Mouse (Mus musculus) WW6 (cell line): Measurements from ENCODE around the gene Slc25a45.

ENCODE experiments used
- DNase-seq: peaks from one replicate; pipeline ENCODE4 v3.0.0-alpha.2; 2013; ENCODE audit warnings: low read depth, low spot score

The Slc25a45 gene

DNA sequence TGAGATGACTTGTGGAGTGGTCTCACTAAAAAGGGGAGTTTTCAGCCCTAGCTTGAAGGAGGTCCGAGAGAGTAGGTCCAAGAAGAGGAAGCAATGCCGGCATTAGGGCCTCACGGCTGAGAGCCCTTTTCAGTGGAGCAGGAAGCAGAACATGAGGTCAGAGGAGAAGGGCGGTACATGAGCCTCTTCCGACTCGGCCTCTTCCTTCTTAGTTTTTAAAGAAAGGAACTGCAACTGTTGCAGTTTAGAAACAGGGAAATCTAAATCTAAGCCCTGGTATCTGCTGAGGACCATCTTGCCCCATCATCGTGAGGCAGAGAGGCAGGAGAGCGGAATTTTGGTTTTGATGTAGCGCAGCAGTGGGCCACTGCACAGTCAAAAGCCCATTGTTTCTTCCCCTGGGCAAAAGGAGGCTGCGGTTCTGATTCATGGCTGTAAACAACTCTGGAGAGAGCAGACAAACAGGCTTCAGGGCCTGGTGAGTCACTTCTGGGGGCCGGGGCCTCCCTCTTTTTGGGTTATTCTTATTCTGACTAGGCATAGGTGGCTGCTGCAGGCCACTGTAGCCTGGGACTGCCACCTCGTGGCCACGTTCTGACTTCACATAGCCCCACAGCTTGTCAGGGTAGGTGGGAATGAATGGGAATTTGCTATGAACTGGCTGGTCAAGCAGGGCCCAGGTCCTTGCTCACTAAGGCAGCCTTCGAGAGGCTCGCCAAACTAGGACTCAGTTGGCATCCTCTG lies at the start of gene Slc25a45:
Slc25a45 (plus strand) TSS at position 191 of the 744 bp plus-strand sequence.
- DNase-seq = peak; percentile 52

DNA sequence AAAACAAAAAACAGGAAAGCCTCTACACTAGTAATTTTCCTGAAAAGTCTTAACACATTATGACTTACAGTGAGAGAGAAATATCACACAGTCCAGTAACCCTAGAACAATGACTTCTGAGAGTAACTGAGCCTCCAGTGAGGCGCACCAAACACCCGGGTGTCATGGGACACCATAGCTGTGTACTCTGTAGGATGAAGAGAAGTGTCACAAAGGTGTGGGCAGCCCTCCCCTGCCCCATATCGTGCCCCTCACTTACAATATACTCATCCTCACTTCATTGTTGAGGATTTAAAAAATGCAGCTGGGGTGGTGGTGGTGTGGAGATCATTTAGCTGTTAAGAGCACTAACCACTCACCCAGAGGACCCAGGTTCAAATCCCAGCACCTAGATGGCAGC lies 49.5 kb upstream of the Slc25a45 start:
- no peak for DNase-seq

DNA sequence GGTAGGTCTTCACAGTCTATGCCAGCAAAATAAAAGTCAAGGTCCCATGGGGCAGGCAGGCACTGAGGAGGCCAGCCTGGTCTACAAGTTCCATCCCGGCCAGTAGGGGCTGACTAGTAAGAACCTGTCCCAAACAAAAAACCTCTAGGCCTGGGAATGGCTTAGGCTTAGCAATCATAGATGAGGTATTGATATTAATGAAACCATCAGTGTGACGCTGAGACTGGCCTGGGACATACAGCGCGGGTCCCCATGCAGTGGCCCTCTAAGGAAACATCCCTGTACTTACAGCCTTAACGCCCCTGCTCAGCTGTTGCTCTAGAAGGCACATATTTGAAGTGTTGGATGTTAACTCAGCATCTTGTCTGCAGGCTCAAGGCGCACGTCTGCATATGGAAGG lies 48.7 kb upstream of the Slc25a45 start:
- no peak for DNase-seq

- no peak for DNase-seq
Measured at GRCm38 (mm10) chr19:5829958-5830615, 47.5 kb upstream of the Slc25a45 start.

- no peak for DNase-seq
Measured at GRCm38 (mm10) chr19:5830776-5831175, 46.8 kb upstream of the Slc25a45 start.

- no peak for DNase-seq
Measured at GRCm38 (mm10) chr19:5831224-5831957, 46.2 kb upstream of the Slc25a45 start.

- DNase-seq = no peak
Measured at GRCm38 (mm10) chr19:5831958-5832320, 45.7 kb upstream of the Slc25a45 start.

DNA sequence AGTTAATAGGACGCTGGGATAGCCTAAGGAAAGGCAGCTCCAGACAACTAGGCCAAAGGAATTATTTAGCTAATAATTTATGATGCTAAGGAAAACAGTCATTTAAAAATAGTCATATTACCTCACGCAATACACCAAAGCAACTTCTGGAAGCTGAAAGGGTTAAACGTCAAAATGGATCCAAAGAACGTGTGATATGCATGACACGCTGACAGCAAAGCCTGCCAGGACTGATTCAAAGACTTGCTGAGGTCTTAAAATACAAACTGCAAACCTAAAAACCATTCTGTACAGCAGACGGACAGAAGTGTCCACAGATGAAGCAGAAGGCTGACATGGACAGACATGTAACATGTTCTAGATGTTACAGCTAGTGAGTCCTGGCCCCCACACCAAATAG lies 45.3 kb upstream of the Slc25a45 start:
- DNase-seq = no peak

GRCm38 (mm10) chr19:5833287-5834100 lies 44.1 kb upstream of the Slc25a45 start:
- DNase-seq = no peak

DNA sequence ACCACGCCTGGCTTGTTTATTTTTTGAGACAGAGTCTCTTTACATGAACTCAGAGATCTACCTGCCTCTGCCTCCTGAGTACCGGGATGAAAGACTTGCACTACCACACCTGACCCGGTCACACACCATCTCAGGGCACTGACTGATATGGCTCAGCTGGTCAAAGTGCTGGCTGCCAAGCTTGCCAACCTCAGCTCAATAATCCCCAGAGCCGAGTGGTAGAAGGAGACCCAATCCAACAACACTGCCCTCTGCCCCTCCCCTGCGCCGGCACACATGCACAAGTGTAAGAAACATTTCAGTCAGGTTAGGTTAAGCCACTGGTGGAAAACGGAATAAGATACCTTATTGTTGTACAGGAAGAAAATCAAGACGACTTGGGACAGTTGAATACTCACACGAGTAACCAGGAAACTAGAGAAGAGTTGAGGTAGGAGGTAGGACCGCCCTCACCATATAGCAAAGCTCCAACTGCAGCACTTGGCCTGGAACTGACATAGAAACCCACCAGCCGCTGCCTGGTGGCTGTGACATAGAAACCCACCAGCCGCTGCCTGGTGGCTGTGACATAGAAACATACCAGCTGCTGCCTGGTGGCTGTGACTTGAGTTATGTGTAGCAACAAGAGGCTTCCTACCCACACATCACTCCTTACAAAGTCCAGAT lies 43.2 kb upstream of the Slc25a45 start:
- no peak for DNase-seq

DNA sequence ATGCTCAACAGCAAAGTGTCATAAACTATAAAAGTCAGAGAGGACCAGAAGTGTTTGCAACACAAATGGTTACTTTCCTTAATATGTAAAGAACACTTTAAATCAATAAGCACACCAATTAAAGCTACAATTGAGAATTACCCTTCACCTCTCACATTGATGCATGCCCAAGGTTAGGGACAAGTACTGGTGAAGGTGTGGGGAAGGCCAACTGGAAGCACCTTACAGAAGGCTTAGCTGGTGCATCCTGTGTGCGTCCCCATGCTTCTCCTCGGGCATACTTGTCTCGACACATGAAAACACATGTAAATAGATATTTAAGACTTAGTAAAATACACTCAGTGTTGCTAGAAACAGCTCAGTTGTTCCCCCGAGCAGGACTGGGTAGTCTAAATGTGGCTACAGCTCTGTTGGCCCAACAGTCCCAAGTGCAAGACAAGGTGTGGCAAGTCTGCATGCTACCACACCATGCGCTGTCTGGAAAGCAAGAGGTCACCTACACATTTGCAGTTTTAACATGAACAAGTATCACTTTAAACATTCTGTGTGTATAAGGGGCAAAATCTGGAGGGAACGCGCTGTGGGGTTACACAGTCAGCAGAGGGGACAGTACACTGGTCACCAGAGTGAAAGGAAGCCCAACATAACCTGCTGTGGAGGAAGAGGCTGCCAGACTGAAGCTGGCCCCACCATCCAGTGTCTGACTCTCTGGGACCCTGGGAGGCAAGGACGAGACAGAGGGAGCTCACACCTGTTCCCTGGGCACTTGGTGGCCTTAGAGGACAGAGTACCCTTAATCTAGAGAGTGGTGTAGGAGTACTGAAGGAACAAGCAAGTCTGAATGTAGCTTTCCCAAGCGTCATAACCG lies 42.3 kb upstream of the Slc25a45 start:
- no peak for DNase-seq

- no peak for DNase-seq
Measured at GRCm38 (mm10) chr19:5835922-5836430, 41.6 kb upstream of the Slc25a45 start.

DNA sequence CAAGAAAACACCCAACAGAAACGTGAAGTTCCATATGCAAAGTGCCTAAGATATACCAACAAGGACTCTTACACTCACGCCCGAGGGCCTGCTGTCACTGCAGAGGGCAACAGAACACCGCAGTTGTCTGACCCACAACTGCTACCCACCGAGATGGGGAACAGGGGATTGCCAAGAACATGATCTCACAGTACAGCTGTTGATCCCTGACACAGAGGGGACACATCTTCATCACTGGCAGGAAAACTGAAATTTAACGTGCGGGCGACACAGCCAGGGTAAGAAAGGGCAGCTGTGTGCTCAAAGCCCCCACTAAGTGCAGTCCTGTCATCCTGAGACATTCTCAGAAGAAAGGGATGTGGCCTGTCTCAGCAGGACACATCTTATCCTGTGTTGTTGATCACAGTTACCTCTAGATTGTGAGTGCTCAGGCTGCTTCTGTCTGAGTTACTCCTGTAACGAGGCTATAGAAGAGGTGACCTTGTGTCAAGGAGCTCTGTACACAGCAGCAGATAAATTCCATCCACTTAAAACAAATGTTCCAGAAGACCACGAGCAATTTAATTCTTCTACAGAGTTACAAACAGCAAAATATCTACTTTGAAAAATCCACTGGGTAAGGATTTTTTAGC lies 40.6 kb upstream of the Slc25a45 start:
- no peak for DNase-seq

DNA sequence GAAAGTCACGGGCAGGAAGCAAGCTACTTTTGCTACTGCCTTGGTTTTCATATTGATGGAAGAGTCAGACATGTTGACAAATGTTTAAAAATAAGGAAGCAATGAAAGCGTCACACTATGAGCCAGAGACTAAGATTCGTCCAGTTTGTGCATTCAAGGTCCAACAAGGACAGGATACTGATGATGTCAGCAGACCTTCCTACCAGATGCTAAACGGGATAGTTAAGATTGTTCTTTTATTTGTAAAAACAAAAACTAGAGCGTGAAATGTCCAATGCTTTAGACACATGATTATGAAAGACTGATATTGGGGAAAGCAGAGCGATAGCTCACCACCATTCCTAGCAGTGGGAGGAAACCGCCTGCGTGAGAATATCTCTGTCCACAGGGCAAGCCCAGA lies 40.0 kb upstream of the Slc25a45 start:
- DNase-seq = no peak

GRCm38 (mm10) chr19:5838136-5838891 lies 39.3 kb upstream of the Slc25a45 start:
- no peak for DNase-seq

DNA sequence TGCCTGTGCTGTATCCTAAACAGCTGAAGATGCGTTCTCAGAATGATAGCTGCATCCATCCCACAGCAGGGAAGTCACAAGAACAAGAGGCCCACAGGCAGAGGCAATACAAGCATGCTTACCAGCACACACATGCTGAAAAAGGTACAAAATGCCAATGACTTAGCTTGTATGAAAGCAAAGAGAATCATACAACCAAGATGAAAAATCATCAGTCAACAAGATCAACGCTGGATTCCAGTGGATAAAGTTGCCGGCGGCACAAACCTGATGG lies 38.8 kb upstream of the Slc25a45 start:
- DNase-seq = no peak

- DNase-seq = no peak
Measured at GRCm38 (mm10) chr19:5839317-5840085, 38.1 kb upstream of the Slc25a45 start.
